Mouse (Mus musculus) limb, embryonic 14.5 days (tissue): ENCODE measurements at regions not wholly inside any gene's neighbourhood (a gene's known extent, or its start where the extent isn't known, plus 50 kb on each side); places are given as distances from the start of the nearest gene placed in this dataset.

Experiments used
- ATAC-seq: fragments of 200-750 bp; cut with Nextera tagmentation; 2 replicates; pipeline ENCODE4 v1.8.0; 2017; ENCODE audit warnings: low read depth, moderate number of reproducible peaks, moderate TSS enrichment; ENCODE audit not compliant: low FRiP score
- DNase-seq: peaks from one replicate; pipeline ENCODE4 v3.0.0-alpha.2; 2015; ENCODE audit warnings: low spot score
- H3K27ac ChIP-seq: fragments of 300-500 bp; sonication (generic); replicated peaks from 2 replicates; pipeline ENCODE4 v1.5.1; 2014; ENCODE audit warnings: low read depth, mild to moderate bottlenecking, low read length, moderate library complexity, mixed read lengths
- H3K27me3 ChIP-seq: fragments of 300-500 bp; sonication (generic); 2 replicates; pipeline ENCODE4 v1.6.1; 2014; ENCODE audit warnings: low read length, mixed read lengths; ENCODE audit not compliant: control insufficient read depth, insufficient read depth
- H3K36me3 ChIP-seq: fragments of 300-500 bp; sonication (generic); 2 replicates; pipeline ENCODE4 v1.6.1; 2014; ENCODE audit warnings: mild to moderate bottlenecking, low read length, moderate library complexity, mixed read lengths; ENCODE audit not compliant: control insufficient read depth, insufficient read depth
- H3K4me1 ChIP-seq: fragments of 300-500 bp; sonication (generic); 2 replicates; pipeline ENCODE4 v1.6.1; 2014; ENCODE audit warnings: antibody characterized with exemption, low read length, mixed read lengths; ENCODE audit not compliant: control insufficient read depth, insufficient read depth
- H3K4me2 ChIP-seq: fragments of 300-500 bp; sonication (generic); replicated peaks from 2 replicates; pipeline ENCODE4 v1.6.1; 2014; ENCODE audit warnings: low read depth, mild to moderate bottlenecking, low read length, moderate library complexity; ENCODE audit not compliant: severe bottlenecking
- H3K4me3 ChIP-seq: fragments of 300-500 bp; sonication (generic); replicated peaks from 2 replicates; pipeline ENCODE4 v1.5.1; 2014; ENCODE audit warnings: low read length
- H3K9ac ChIP-seq: fragments of 300-500 bp; sonication (generic); 2 replicates; pipeline ENCODE4 v1.6.1; 2014; ENCODE audit warnings: mild to moderate bottlenecking, low read depth, low read length, moderate library complexity; ENCODE audit not compliant: severe bottlenecking
- H3K9me3 ChIP-seq: fragments of 300-500 bp; sonication (generic); 2 replicates; pipeline ENCODE4 v1.6.1; 2016; ENCODE audit warnings: low read length; ENCODE audit not compliant: control insufficient read depth
- POLR2A ChIP-seq: fragments of 200-500 bp; IDR thresholded peaks from 2 replicates; pipeline ENCODE4 v1.8.0; 2012; ENCODE audit warnings: inconsistent platforms, mild to moderate bottlenecking, moderate library complexity, borderline replicate concordance; ENCODE audit not compliant: insufficient read depth, insufficient read length; ENCODE audit errors: extremely low read depth
- WGBS: fragments of 180-500 bp; shearing (Covaris S2); extraction: QIAGEN DNeasy Blood & Tissue Kit; methylation state at CpG from one replicate; pipeline ENCODE4 v1.1.7; 2014; 5-methylcytosine and 5-hydroxymethylcytosine counted together

DNA sequence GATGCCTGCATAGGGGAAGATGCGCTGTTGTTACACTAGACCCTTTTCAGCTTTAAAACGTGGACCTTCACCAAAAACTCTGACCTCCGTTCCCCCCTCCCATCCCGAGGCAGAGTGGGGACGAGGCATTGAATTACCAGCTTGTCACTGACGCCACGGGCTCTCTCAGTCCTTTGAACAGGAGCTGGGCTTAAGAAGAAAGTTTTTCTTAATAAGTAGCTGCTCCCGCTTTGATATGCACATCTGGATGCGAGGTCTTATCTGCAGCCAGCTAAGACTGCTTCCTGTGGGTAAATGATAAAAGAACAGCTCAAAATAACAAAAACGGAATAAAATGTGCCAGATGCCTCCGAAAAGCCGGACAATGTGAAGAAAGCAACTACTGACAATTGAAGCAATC lies 70.9 kb upstream of the Sall4 start:
- no peak overlapping the region for H3K4me3 ChIP-seq
- no peaks in the 10 kb centered on the region for H3K9me3 ChIP-seq
- no peak for TF ChIP-seq POLR2A
- peaks cover 52% of the 10 kb centered on the region for H3K27me3 ChIP-seq
- WGBS: 7% methylated on average over 12 of the region's 12 CpGs
- H3K36me3 ChIP-seq: no peaks in the 10 kb centered on the region
- no peak for DNase-seq
- H3K9ac ChIP-seq: no peak overlapping the region
- no peak overlapping the region for H3K27ac ChIP-seq
- H3K4me2 ChIP-seq: no peak overlapping the region
- peaks cover 8% of the 10 kb centered on the region for H3K4me1 ChIP-seq
- ATAC-seq: no peak

DNA sequence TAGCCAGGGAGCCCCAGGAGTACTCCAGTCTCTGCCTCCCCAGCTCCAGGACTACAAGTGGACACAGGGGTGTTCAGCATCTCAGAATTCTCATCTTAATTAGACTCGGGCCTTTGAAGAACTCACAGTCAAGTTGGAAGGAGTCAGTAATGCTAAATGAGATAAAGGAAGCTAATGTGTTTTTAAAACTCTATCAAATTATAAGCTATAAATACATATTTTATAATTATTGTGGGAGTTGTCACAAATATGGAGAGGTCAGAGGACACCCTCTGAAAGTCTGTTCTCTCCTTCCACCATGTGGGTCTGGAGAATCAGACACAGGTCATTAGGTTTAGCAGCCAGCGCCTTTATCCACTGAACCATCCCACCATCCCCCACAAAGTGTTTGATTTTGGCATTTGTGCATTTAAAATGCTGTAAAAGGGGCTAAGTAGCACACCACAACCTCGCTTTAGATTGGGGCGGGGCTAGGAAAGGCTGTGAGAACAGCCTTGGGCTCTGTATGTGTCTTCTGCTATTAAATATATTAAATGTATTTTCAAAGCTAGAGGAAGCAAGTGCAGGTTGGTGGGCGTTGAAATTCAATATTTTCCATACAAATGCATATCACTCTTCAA lies 70.3 kb upstream of the Sall4 start:
- Histone ChIP-seq H3K27ac (no peak overlapping the region), H3K9ac (no peak overlapping the region), H3K36me3 (no peaks in the 10 kb centered on the region), H3K4me1 (peaks cover 8% of the 10 kb centered on the region), H3K9me3 (no peaks in the 10 kb centered on the region), H3K27me3 (peaks cover 52% of the 10 kb centered on the region), H3K4me3 (no peak overlapping the region), H3K4me2 (no peak overlapping the region)
- TF ChIP-seq POLR2A: no peak
- 25% methylated on average over 5 of the region's 5 CpGs for WGBS
- ATAC-seq (no peak), DNase-seq (no peak)

DNA sequence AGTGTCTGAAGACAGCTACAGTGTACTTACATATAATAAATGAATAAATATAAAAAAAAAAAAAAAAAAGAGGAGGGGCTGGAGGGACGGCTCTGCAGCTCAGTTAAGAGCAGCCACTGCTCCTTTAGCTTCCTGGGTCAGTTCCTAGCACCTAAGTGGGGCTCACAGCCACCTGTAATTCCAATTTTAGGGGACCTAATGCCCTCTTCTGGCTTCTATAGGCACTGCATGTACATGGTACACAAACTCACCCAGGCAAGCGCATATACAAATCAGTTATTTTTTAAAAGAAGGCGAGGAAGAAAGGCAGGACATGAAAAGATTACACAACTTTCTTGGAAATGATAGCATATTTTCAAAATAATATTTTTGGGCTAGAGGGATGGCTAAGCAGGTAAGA lies 67.0 kb upstream of the Sall4 start:
- WGBS: 96% methylated on average over 3 of the region's 3 CpGs
- Histone ChIP-seq H3K4me3 (no peak overlapping the region), H3K9ac (no peak overlapping the region), H3K4me2 (no peak overlapping the region), H3K27ac (no peak overlapping the region), H3K27me3 (peaks cover 27% of the 10 kb centered on the region), H3K4me1 (peaks cover 7% of the 10 kb centered on the region), H3K9me3 (no peaks in the 10 kb centered on the region), H3K36me3 (no peaks in the 10 kb centered on the region)
- ATAC-seq (no peak), DNase-seq (no peak)
- no peak for TF ChIP-seq POLR2A

DNA sequence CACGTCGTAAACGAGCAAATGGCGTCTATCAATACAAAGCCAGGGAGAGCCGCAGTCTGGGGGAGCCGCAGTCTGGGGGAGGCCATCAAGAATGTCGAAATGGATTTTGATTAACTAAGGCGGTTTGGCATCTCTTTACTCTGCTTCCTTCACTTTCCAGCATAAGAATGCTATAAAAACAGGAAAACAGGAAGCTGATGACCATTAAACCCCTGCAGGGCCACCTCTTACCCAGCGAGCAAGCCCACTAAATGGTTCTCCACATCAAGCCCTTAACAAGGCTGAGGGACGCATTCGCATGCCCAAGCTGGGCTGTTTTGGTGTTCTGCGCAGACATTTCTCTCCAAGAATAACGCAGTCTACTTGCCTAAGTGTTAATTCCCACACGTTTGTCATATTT lies 64.0 kb upstream of the Sall4 start:
- Histone ChIP-seq H3K36me3 (no peaks in the 10 kb centered on the region), H3K4me2 (no peak overlapping the region), H3K27me3 (peaks cover 3% of the 10 kb centered on the region; the same call in 1 of the 2 replicates), H3K4me3 (no peak overlapping the region), H3K9me3 (no peaks in the 10 kb centered on the region), H3K4me1 (peaks cover 5% of the 10 kb centered on the region; the same call in 1 of the 2 replicates), H3K9ac (no peak overlapping the region), H3K27ac (no peak overlapping the region)
- 19% methylated on average over 14 of the region's 14 CpGs for WGBS
- TF ChIP-seq POLR2A: no peak
- ATAC-seq: no peak
- DNase-seq: no peak

DNA sequence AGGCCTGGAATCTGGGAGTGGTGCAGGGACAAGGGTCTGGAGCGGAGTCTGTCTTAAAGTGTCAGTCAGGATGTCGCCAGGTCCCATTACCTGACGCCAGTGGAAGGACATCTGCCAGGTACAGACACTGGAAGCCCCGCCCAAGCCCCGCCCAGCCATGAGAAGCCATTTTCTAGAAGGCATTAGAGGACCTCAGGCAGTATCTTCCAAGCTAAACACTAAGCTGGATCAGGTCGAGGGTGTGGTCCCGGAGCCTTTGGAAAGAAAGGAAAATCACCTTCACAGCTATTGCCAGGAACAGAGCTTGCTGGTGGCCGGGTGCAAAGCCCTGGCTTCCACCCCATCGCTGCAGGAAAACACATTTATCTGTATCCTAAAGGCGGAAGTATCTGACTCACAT lies 52.9 kb upstream of the Sall4 start:
- 66% methylated on average over 10 of the region's 10 CpGs for WGBS
- Histone ChIP-seq H3K9ac (no peak overlapping the region), H3K4me3 (no peak overlapping the region), H3K4me2 (no peak overlapping the region), H3K36me3 (no peaks in the 10 kb centered on the region), H3K4me1 (no peaks in the 10 kb centered on the region), H3K9me3 (no peaks in the 10 kb centered on the region), H3K27ac (no peak overlapping the region), H3K27me3 (no peaks in the 10 kb centered on the region)
- DNase-seq (no peak), ATAC-seq (no peak)
- no peak for TF ChIP-seq POLR2A
